Mouse (Mus musculus) kidney, postnatal 14 days (tissue): Measurements from ENCODE around the gene Tifa.

Experiments
- DNase-seq: peaks from one replicate; pipeline ENCODE4 v3.0.0; 2022; ENCODE audit warnings: mixed read lengths

Gene Tifa

DNA sequence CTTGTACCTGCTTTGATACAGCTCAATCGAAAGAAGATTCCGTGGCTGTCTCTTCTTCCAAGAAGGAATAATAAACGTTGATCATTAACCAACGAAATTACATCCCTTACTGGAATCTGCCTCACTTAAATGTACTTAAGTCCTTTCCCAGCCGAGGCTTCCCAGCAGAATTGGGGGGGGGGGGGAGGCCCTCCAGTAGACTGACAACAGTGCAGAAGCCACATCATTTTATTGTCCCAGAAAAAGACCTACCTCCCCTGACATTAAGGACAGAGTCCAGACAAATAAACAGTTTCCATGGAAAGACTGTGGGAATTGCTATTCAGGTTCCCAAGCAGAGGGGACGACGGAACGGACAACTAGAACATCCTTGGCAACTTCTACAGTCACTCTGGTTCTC lies 686 bp upstream of the Tifa start:
- no peak for DNase-seq

DNA sequence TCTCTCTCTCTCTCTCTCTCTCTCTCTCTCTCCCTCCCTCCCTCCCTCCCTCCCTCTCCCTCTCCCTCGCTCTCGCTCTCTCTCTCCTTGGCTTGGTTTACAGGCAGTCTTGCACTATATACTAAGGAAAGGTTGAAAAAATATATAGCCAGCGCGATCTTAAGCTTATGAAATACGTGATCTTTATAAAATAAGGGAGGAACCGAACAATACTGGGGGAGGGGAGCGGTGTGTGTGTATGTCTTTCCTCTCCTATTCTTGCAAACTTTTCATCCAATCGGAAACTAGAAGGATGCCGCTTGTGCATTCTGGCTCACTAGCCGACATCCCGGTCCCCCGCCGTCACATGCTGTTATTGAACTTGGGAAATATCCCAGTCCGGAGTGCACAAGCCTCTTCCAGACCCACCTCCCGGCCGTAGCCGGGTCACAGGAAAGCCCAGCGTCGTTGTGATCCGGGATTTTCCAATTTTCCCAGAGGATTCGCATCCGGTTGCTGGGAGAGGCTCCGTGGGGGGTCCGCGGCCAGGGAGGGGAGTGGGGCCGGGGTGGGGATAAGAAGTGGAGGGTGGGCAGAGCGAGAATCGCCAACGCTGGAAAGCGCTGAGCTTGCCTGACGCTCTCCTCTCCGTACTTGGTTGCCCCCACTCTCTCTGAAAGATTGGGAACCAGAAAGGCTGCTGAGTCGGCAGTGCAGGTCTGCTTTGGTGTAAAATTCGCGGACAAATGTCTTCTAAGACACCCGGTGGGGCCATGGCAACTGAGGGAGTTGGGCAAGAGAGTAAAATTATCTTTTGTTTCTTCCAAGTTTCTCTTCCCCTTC lies 840 bp downstream of the Tifa start:
- DNase-seq: peak; percentile 66

DNA sequence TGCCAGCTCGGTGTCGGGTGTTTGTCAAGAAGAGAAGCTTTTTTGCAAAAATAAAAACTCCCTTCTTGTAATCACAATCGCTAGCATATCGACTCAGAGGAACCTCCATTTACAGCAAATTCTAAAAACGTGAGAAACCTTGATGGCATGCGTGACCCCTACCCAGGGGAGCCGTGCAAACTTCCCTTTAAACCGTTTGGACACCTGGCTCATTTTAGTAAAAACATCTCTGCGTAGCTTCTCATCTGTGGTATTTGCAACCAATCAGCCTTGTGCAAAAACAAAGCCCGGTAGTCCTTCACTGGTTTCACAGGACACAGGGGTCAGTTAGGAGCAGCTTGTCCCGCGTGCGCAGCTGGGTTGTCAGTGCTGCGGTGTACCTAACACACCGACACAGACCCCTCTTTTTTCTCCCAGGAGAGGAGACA lies 1.5 kb downstream of the Tifa start:
- DNase-seq: peak; percentile 15

DNA sequence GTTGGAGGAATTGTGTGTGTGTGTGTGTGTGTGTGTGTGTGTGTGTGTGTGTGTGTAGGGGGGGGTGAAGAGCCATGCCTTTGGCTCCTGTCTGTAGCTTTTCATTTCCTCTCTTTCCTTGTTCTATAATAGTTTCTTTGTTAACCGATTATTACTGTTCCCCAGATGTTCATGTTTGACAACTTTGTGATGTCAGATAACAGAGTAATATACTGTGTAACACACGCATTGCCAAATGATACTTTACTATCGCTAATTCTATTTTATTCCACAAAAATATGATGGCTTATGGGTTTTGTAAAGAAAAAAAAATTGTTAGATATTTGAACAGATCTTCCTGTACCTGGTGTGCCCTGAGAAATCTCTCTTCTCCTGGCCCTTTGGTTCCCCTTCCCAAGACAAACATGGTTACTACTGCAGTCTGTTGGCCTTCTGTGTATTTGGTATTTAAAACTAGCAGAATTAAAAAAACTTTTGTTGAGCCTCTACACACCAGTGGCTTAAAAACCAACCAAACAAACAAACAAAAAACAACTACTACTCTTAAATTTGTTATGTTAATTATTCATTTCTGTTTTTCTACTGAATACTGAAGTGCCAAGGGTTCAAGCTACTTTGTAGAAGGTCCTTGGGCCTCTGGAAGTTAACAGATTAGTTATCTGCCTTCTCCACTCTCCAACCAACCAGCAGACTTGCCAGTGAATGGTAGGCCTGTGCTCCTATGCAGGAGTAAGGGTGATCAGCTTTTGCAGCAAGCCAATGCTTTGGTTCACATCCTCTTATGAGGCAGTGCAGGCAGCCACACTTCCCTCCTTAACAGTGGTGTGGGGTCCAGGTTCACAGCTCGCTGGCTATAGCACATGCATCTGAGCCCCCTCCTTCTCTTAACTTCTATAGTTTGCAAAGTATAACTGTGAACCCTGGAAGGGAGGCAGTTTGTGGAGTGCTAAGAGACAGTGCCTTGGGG lies 2.3 kb downstream of the Tifa start:
- DNase-seq: no peak

DNA sequence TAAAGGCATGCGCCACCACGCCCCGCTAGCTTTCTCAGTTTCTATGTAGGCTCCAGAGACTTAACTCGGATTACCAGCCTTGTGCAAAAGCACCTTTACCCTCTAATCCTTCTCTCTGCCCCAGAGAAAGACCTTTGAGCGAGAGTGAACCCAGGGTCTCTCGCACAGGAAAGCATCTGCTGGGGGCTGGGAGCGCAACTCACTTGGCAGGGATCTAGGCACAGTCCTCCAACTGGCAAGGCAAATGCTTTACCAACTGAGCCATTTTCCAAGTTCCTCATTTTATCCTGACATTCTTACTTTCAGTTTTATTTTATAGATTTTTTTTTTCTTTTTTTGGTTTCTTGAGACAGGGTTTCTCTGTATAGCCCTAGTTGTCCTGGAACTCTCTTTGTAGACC lies 3.4 kb downstream of the Tifa start:
- no peak for DNase-seq

DNA sequence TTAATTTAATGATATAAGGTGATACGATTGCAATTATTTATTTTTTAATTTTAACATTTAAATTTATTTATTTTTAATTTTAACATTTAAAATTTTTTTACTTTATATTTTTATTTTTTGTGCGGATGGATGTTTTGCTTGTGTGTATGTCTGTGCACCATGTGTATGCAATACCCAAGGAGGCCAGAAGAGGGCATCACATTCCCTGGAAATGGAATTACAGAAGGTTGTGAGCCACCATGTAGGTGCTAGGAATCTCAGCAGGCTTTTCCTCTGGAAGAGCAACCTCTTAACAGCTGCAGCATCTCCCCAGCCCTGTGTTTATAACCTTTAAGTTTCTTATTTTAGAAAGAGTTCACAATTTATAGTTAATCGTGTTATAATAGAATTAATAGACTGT lies 6.2 kb downstream of the Tifa start:
- DNase-seq: no peak

DNA sequence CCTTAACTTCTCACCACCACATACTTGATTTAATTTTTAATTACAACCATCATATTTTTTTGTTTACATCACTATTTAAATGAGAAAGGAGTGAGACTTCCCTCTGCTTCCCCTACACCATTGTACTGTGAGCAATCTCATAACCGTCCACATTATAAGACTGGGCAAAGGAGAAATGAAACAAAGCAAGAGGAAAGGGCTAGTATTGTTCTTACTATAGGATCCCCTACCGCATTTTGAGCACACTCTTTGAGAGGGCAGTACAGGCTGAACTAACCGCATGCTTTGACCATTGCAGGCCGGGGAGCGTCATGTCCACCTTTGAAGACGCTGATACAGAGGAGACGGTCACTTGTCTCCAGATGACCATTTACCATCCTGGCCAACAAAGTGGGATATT lies 6.7 kb downstream of the Tifa start:
- DNase-seq: no peak

DNA sequence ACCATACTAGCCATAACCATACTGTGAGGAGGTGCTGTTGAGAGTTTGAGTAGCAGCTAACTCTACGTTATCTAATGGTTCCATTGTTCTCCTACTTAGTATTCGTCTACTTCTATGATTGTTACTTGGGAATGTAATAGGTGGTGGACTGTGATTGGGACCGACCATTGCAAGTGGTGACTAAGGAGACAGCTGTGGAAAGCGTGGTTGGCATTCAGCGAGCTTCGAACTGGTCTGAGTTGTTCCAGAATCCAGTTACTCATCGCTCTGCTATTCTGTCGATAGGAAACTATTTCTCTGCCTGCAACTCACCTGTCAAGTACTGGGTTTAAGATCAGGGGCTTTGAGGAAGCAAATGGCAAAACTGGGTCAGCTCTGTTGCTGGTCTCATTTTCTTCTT lies 11.6 kb downstream of the Tifa start:
- no peak for DNase-seq

DNA sequence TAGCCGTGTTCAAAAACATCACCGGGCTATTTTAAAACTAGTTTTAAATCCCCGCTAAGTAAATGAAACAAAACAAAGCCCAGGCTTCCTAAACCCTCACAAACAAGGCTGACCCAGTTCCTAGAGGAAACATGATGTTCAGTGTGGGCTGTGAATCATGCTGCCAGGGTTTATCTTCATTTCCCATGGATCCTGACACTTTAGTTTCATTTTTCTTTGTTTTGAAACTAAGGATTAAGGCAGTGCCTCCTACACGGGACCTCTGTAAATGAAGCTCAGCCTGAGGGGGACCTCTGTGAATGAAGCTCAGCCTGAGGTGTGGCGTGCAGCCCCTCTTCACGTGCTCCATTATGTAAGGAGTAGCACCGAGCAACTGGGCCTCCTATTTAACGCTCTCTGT lies 13.2 kb downstream of the Tifa start:
- DNase-seq: peak; percentile 27

DNA sequence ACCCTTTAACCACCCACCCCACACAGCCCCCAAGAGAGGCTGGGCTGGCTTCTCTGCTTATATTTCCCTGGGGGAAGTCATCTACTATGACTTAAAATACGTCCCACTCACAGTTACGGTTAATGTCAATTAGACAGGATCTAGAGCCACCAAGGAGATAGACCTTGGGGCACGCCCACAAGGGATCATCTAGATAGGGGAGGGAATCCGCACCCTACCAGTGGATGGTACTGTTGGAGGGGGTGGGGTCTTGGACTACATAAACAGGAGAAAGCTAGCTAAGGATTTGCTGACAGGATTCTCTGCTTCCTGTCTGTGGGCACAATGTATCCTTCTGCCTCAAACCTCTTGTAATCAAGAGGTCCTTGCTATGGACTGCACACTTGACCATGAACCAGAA lies 14.8 kb downstream of the Tifa start:
- no peak for DNase-seq

DNA sequence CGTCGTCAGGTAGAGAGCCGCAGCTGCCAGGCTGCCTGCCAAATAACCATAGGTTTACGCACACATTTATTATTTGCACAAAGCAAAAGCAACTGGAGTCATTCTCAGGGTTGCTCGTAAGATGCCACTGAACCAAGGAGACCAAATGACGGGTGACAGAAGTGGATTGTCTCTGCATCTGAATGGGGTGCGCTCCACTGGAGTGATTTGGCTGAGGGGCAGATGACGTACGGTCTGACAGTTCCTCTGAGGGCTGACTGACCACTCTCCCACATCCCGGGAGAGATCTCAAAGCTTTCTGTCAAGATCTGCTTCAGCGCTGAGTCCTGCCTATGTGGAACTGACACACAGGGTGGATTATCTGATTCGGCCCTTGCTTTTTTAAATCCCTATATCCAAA lies 15.5 kb downstream of the Tifa start:
- DNase-seq: no peak

DNA sequence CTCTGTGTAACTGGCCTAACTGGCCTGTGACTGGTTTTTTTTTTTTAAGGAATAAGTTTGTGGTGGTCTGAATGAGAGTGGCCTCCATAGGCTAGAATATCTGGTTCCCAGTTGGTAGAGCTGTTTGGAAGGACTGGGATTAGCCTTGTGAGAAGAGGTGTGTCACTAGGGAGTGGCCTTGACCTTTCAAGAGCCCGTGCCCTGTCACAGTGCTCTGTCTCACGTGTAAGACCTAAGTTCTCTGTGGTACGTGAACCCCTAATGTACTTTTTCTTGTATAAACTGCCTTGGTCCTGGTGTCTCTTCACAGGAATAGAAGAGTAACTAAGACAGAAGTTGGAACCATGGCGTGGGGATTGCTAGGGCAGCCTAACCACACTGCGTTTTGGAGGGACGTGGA lies 16.4 kb downstream of the Tifa start:
- no peak for DNase-seq

DNA sequence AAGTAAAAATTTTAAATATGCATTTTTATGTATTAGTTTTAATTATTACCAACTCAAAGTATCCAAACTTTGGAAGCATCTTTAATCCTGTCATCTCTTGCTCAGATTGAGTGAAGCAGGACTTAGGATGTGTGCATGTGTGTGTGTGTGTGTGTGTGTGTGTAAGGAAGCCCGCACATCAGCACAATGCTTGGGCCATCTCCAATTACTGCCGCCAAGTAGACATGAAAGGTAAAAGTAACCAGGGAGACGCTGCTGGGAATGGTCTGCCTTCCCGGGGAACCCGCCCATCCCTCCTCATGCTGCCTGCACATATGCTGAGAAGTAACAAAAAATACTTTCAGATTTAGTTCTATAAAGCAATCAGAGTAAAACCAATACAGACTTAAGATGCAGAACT lies 18.2 kb downstream of the Tifa start:
- DNase-seq: no peak

DNA sequence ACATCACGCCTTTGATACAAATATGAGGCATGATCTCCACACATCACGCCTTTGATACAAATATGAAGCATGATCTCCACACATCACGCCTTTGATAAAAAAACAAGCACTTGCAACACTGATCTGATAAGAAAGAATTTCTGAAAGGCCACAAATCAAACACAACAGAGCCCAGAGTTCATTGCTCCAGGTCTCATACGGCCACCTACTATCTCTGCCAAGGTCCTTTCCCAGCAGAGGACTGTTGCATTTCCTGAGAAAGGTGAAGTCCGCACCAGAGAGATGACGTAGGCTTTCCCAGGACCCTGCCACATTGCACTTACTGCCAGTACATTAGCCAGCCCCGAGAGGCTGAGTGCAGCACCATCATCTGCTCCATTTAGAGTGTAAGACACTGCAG lies 19.5 kb downstream of the Tifa start:
- no peak for DNase-seq

DNA sequence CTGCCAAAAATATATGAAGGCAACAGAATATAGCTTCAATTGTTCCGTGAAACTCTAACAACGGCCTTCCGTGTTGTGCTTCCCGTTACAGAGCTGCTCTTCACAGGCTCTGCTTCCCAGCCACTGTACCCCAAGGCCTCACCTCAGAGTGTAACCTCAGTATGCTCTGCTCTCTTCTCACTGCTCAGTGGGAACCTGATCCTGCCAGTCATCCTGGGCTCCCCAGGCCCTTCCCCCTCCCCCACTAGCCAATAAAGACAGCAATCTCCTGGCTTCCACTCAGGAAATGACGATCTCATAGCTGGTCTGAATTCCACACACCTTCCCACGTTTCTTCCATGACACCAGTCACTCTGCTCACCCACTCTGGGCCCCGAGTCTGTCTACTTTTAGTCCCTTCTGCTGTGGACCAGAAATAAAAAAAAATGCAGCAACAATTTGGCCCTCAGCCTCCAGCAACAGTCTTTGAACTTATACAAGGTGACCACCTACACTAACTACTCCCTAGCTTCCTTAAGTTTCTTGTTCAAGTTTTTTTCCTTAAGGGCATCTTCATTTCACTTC lies 27.6 kb downstream of the Tifa start:
- no peak for DNase-seq

DNA sequence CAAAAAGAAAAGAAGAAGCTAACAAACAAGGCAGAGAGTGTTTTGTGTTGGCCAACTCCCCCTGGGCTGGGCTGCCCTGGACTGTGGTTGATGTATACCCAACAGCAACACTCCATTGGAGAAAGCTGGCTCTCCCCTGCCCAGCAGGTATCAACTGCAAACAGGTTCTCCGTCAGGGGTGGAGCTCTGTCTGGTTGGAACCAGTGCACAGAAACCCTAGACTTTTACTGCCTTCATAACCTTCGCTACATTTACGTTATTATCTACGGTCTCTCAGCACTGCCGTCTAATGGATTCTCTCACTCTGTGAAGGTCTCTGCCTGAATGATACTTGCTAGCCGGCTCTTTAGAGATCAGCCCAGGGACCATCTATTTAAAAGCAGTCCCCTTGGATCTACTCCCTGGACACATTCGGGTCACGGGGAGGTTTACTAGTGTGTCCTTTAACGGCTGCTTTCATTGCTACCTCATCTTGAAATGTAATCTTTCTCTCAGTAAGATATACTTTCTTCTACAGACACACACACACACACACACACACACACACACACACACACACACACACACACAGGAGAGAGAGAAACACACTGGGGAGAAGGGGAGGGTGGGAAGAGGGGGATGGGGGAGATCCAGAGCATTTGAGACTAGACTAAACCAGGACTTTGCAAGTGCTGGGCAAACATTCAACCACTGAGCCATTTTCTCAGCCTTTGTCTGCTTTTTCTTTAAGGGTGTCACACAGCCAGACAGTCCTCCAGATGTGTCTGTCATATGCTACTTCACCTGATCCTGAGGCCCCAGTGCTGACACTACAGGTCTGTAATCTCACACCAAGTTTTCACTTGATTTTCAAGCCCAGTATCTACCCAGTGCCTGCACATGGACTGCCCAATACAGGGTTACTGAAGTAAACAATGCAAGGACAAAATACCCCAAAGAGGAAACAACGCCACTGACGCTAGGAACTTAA lies 29.4 kb downstream of the Tifa start:
- peak; percentile 31 for DNase-seq

DNA sequence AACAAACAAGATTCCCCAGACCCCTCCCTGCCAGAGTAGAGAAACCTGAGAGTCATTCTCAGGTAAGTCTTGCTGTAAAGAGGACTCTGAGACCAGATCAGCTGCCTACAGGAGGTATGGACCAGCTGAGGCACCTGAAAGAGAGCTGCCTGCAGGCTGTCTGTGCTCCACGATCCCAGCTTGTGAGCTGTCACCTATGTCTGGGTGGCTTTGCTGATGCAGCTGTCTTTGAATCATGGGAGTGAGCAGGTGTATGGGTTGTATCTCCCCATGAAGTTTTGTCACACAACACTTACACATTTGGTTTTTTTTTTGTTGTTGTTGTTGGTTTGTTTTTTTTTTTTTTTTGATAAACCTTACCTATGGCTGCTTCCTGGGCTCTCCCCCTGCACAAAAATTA lies 30.8 kb downstream of the Tifa start:
- DNase-seq: no peak

DNA sequence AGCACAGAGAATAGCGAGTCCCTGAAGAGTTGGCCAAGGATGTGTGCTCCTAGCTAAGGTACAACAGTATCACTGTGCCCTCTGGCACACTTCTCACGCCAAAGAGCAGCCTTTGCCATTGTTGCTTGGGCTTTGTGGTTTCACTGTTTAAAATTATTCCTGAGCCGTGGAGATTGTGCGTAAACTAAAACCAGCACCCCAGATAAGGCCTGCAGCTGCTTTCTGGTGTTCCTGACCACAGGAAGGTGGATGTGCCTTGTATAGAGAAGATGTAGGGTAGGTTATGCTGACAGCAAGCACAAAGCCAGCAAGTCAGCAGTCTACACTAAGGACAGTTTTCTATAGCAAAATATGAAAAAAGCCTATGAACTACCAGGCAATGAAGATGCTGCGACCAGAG lies 31.6 kb downstream of the Tifa start:
- no peak for DNase-seq

DNA sequence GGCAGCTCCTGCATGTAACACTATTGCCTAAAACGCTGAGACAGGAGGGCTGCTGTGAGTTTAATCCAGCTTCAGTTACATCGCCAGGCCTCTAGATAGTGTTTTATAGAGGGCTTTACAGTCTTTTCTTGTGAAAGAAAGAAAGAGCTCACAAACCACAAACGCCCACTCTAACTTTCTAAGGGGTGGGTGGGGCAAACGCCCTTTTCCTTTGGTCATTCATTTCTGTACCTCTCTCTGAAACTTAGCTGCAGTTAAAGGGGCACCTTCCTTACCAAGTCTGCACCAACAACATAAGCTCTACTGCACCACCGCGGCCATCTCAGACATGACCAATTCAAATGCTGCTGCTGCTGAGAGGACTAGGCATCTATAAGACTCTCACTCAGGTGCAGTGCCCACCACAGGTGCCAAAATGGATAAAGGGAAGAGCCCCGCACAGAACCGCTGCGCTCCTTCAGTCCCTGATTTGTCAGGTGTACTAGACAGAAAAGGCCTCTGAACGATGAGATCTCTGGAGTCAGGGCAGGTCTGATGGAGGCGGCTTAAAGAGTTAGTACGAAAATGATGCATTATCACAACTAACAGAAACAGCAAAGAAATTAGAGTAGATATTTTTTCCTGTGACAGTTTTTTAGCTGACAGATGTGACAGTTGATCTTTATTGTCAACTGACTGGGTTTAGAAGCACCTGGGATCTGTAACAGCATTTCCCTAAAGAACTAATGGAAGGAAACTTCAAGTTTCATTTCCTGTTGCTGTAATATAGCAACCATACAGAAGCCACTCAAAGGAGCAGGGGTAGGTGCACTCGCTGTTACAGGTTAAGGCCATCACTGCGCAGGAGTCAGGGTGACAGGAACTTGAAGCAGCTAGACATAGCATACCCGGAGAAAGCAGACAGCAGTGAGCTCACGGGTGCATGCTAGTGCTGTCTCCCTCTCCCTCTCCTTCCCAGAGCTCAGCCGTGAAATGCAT lies 34.6 kb downstream of the Tifa start:
- no peak for DNase-seq

DNA sequence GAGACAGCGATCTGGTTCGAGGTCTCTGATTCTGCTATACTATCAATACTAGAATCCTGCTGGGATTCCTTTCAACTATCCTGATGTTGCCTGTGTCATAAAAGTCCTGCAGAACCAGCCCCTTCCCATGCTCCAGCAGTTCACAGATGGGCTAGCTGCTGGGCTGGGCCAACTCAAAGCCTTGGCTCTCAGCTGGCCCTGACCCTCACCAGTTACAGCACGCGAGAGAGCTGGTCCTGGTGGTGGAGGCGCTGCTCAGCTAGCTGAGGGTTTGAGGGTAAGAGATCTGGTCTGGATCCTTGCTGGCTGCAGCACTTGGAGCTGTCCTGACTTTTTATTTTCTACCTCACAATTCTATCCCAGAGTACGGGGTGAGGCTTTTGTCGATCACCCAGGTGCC lies 36.9 kb downstream of the Tifa start:
- DNase-seq: no peak

DNA sequence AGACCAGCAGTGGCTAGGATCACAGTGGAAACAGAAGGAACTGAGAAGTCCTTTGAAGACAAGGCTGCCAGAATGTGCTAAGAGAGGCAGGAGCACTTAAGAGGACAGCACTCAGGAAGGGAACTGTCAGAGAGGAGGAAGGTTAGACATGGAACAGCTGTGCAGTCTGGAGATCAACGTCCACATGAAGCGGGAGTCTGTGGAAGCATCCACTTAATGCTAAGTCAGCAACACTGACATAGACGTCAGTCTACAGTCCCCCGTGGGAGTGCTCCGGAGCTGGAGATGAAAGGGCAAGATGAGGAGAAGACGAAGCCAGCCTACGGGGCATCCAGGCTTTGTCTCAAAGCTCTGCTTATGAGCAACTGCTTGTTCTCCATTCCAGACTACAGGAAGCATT lies 37.5 kb downstream of the Tifa start:
- peak; percentile 70 for DNase-seq
